Mouse (Mus musculus) stomach, adult 2 months (tissue): Measurements from ENCODE around the gene Itgb4. TPM values are rescaled to one million over a fixed set of nuclear protein-coding genes. Genes with fewer than 3 reads are reported as not detected.

Experiments used
- polyA plus RNA-seq: library from polyadenylated mRNA; depleted of rRNA; stranded (reverse); fragments of >200 nt; gene quantifications from 2 replicates; pipeline ENCODE4 v1.2.3, GENCODE M21; 2012; rRNA removed

Gene Itgb4
- polyA plus RNA-seq, result 37.3 and 46.8 TPM in 2 replicates

DNA sequence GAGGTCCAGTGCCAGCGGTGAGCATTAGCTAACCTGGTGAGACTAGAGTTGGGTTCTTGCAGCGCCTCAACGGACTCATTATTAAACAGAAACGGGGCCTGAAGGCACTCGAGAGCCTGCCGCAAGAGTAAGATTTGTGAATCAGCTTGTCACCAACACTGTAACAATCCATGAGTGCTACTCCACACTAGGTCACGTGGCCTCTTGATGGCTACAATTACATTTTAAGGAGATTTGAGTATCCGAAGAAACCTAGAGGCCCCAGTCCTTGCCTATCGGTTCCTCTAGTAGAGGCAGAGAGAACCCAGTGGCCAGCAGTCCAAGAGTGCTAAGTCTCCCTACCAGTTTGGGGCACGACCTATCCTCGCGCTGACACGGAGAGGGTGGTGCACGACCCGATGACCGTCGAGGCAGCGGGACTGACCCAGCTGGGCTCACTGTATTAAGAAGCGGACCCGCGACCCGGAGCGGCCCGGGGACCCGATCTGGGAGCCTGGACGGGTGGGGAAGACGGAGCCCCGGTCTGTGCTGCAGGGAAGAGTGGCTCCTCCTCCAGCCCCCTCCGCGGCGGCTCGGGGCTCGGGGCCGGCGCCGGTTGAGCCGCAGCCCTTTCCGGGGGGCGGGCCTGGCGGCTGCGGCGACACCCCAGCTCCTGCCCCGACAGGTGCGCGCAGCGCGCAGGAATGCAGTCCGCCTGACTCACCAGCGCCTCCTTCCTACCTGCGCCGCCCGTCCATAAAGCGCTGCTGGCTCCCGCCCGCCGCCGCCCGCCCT lies at the start of gene Itgb4:
Itgb4 (plus strand) TSS at position 401 of the 774 bp plus-strand sequence.

DNA sequence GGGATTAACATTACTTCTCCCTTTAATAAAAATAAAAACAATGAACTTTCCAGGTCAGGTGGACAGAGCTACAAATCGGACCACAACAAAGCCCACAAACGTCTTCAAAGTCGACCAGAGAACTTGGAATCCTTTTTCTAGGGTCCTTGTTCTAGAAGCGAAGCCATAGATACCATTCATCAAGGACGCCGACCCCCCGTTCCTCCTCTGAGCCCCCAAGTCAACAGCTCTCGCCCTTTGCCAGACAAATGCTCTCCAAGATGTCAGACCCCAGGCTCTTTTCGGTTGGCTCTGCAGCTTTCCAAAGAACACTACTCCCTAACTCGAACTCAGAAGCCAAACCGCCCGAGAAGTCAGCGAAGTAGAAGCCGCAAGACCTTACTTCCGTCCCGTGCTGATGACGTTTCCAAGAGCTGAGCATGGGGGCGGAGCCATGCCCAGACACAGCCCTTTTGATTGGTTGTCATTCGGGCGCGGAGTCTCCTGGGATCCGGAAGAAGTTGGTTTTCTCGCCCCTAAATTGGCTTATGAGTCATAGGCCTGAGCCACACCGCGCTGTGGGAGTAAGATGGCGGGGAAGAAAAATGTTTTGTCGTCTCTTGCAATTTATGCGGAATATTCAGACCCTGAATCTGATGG lies 41.3 kb upstream of the Itgb4 start, which contains the start of the genes Sap30bp and Recql5:
Sap30bp (plus strand) TSS at position 175 of the 639 bp plus-strand sequence.
Recql5 (minus strand) TSS at position 370 of the 639 bp plus-strand sequence.

DNA sequence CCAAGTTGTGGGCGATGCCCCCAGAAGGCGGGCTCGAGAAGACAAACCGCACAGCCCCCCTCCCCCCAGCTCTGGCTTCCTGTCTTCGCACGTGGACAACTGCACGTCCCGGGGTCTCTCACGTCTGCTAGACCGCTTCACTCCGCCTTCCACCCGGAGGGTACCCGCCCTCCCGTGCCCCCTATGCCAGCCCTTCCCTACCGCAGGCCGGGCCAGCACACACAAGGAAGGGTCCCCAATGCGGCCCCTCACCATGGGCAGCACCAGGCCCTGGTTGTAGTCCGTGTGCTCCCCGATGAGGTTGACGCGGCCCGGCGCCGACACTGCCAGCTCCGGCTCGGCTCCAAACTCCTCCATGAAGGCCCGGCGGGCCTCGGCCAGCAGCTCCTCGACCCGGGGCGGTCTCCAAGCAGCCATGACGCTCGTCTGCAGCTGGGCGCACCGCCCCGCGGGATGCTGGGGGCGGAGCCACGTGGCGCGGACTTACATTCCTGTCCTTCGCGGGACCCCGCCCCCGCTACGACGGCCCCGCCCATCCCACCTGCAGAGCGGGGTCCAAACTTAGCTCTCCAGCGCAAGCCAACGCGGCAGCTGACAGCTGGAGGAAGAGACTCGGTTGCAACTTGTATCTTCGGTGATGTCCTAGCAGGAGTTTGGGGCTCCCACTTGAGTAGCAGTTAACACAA lies 37.9 kb downstream of the Itgb4 start, which contains the start of gene Galk1:
Galk1 (minus strand) TSS at position 458 of the 686 bp plus-strand sequence.

DNA sequence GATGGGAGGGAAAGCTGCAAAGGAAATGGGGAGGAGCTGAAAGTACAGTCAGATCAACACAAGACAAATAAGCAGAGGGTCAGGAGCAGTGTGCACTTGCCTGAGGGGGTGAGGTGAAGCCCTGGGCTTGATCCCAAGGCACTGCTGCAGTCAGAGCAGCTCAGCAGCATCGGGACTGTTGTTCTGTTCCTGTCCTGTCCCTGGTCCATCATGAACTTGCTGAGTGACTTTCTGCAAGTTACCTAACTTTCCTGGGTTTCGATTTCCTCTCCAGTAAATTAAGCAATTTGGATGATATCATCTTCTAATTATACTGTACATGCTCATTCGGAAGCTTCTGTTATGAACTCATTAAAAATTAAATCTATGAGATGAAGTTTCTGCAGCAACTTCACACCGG lies 53.2 kb downstream of the Itgb4 start, which contains the start of gene H3f3b:
H3f3b (minus strand) TSS at position 207 of the 400 bp plus-strand sequence.

DNA sequence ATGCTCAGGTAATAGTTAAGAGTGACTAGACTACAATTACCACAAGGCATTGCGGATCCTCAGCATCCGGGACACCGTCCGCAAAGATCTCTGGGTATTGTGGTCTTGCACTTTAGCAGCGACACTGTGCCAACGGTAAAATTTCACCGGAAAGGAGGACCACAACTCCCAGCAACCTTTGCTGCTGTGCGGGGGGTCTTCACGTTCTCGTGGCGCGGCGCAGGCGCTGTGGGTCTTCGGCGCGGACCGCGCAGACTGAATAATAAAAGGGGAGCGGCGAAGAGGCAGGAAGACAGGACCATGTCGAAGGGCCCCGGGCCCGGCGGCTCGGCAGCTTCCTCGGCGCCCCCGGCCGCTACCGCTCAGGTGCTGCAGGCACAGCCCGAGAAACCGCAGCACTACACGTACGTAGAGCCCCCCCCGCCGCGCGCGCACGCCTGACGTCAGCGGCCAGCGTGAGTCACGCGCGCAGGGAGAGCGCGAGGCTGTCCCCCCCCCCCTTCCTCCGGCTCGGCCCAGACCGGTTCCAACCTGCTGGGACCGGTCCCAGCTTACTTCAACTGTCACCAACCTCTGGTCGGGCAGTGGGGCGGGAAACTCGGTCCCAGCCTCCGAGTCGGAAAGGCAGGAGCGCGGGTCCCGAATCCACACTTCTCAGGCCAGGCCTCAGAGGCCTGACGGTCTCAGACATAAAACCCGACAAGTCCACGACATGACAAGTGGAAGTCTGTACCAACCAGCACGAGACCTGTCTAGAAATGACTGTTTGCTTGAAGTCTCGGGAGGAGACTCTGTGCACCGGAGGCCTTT lies 55.8 kb downstream of the Itgb4 start, which contains the start of gene Unk:
Unk (plus strand) TSS at position 235 of the 810 bp plus-strand sequence.

Other genes with a start within 250 kb of the Itgb4 start
- gene Tmem94, start 209.3 kb upstream of the Itgb4 start, polyA plus RNA-seq, result 43.3 and 44.3 TPM in 2 replicates
- gene Caskin2, start 161.1 kb upstream of the Itgb4 start, polyA plus RNA-seq, result 26.5 and 26.7 TPM in 2 replicates
- gene Tsen54, start 160.0 kb upstream of the Itgb4 start, polyA plus RNA-seq, result 29.9 and 48.0 TPM in 2 replicates
- 187 and 224 TPM in 2 replicates for gene Llgl2, start 150.7 kb upstream of the Itgb4 start, polyA plus RNA-seq
- gene Myo15b, start 116.3 kb upstream of the Itgb4 start, polyA plus RNA-seq, result 25.2 and 34.4 TPM in 2 replicates
- gene Smim5, start 74.7 kb upstream of the Itgb4 start, polyA plus RNA-seq, result 2.9 and 4.1 TPM in 2 replicates
- gene Smim6, start 62.7 kb upstream of the Itgb4 start, polyA plus RNA-seq, result 24.8 and 28.5 TPM in 2 replicates
- gene Sap30bp, start 41.4 kb upstream of the Itgb4 start, polyA plus RNA-seq, result 13.2 and 13.4 TPM in 2 replicates
- gene Recql5, start 41.2 kb upstream of the Itgb4 start, polyA plus RNA-seq, result 9.7 and 12.0 TPM in 2 replicates
- gene Galk1, start 38.0 kb downstream of the Itgb4 start, polyA plus RNA-seq, result 47.5 and 60.9 TPM in 2 replicates
- gene H3f3b, start 53.3 kb downstream of the Itgb4 start, polyA plus RNA-seq, result 64.3 and 74.4 TPM in 2 replicates
- gene Unk, start 55.6 kb downstream of the Itgb4 start, polyA plus RNA-seq, result 11.0 and 11.8 TPM in 2 replicates
- 8.1 and 8.3 TPM in 2 replicates for gene Unc13d, start 103.3 kb downstream of the Itgb4 start, polyA plus RNA-seq
- gene Wbp2, start 112.3 kb downstream of the Itgb4 start, polyA plus RNA-seq, result 168 and 184 TPM in 2 replicates
- 47.2 and 62.0 TPM in 2 replicates for gene Trim47, start 152.5 kb downstream of the Itgb4 start, polyA plus RNA-seq
- gene Trim65, start 156.4 kb downstream of the Itgb4 start, polyA plus RNA-seq, result 6.7 and 7.1 TPM in 2 replicates
- 49.6 and 56.5 TPM in 2 replicates for gene Mrpl38, start 164.2 kb downstream of the Itgb4 start, polyA plus RNA-seq
- 7.2 and 9.5 TPM in 2 replicates for gene Fbf1, start 193.5 kb downstream of the Itgb4 start, polyA plus RNA-seq
- 10.8 and 11.8 TPM in 2 replicates for gene Ten1, start 224.1 kb downstream of the Itgb4 start, polyA plus RNA-seq
- gene Acox1, start 224.3 kb downstream of the Itgb4 start, polyA plus RNA-seq, result 42.7 and 56.9 TPM in 2 replicates